ENCODE assay signal across 20 mouse cellular contexts in genomic region chr10:110037547-110037946, GRCm38 (mm10).
A peak's percentile ranks its signal among the peaks of the same experiment; 100 is the strongest.
DNase-seq lines count a peak whose midpoint lies in the region; ATAC-seq lines count a peak whose summit lies in the region.
"Had no signal": no experiment of that assay in that cellular context is flagged by ENCODE, and none has a peak within 500 bp of the region (broad histone marks: within the 10 kb centered on the region; RNA-seq: fewer than 3 reads in every experiment).

No protein-coding gene starts in this region.

- WGBS in limb, embryonic 13.5 days = 34% methylated on average over 4 of the region's 4 CpGs
- WGBS in limb, embryonic 15.5 days = 46% methylated on average over 4 of the region's 4 CpGs
- 83% methylated on average over 4 of the region's 4 CpGs for WGBS in midbrain, embryonic 14.5 days

- no peaks in the 10 kb centered on the region for H3K9me3 ChIP-seq in limb, embryonic 13.5 days
- no peaks in the 10 kb centered on the region for H3K9me3 ChIP-seq in limb, embryonic 15.5 days
- no peaks in the 10 kb centered on the region for H3K9me3 ChIP-seq in midbrain, embryonic 14.5 days (ENCODE audit: control insufficient read depth, low read length)
- H3K9me3 ChIP-seq: embryonic facial prominence, embryonic 10.5 days; embryonic facial prominence, embryonic 12.5 days; forebrain, embryonic 13.5 days; forebrain, embryonic 15.5 days had no signal

- H3K4me1 ChIP-seq in limb, embryonic 13.5 days = peaks cover 4% of the 10 kb centered on the region; the same call in 1 of the 2 replicates
- H3K4me1 ChIP-seq in limb, embryonic 15.5 days = no peaks in the 10 kb centered on the region
- H3K4me1 ChIP-seq in midbrain, embryonic 14.5 days (ENCODE audit: control insufficient read depth, insufficient read depth, low read length) = no peaks in the 10 kb centered on the region
- H3K4me1 ChIP-seq: embryonic facial prominence, embryonic 10.5 days; embryonic facial prominence, embryonic 12.5 days; forebrain, embryonic 13.5 days; forebrain, embryonic 15.5 days had no signal

- no peak overlapping the region for H3K27ac ChIP-seq in limb, embryonic 13.5 days
- no peak overlapping the region for H3K27ac ChIP-seq in limb, embryonic 15.5 days
- no peak overlapping the region for H3K27ac ChIP-seq in midbrain, embryonic 14.5 days (replicated peaks; ENCODE audit: low read depth, low read length)
- H3K27ac ChIP-seq: embryonic facial prominence, embryonic 10.5 days; embryonic facial prominence, embryonic 12.5 days; forebrain, embryonic 13.5 days; forebrain, embryonic 15.5 days had no signal

- H3K27me3 ChIP-seq in limb, embryonic 13.5 days = no peaks in the 10 kb centered on the region
- H3K27me3 ChIP-seq in limb, embryonic 15.5 days = no peaks in the 10 kb centered on the region
- no peaks in the 10 kb centered on the region for H3K27me3 ChIP-seq in midbrain, embryonic 14.5 days (ENCODE audit: control insufficient read depth, insufficient read depth, low read length)
- H3K27me3 ChIP-seq: embryonic facial prominence, embryonic 12.5 days; forebrain, embryonic 13.5 days; forebrain, embryonic 15.5 days had no signal

- peak; percentile 37 for DNase-seq in forelimb bud, embryonic 11.5 days (ENCODE audit: low read depth, low spot score)
- DNase-seq in kidney, adult 9 months = no peak
- DNase-seq in midbrain, embryonic 14.5 days = no peak
- DNase-seq: adrenal gland, adult 8-10 months; adrenal gland, postnatal 14 days; adrenal gland, postnatal 36 days; cerebellum, adult 11-12 months; cerebellum, adult 2 months; cerebellum, adult 9-10 months; cerebellum, postnatal 10 days; cerebellum, postnatal 25 days; forebrain, postnatal 0 days had no signal

- peak; percentile 57 for ATAC-seq in limb, embryonic 13.5 days (ENCODE audit: low FRiP score, low read depth)
- 0 out of 2 replicates have a peak, but pooled peaks have one; percentile 7 for ATAC-seq in limb, embryonic 15.5 days (ENCODE audit: insufficient number of reproducible peaks, low FRiP score, low TSS enrichment, low read depth)
- ATAC-seq in midbrain, embryonic 14.5 days (ENCODE audit: low FRiP score, low TSS enrichment) = no peak
- ATAC-seq: activated CD4-positive, CD25-positive, alpha-beta regulatory T cell, adult 4 months; forebrain, embryonic 13.5 days; forebrain, embryonic 15.5 days; forebrain, postnatal 0 days; Patski had no signal

- H3K4me3 ChIP-seq in limb, embryonic 13.5 days = no peak overlapping the region
- H3K4me3 ChIP-seq in limb, embryonic 15.5 days = no peak overlapping the region
- no peak overlapping the region for H3K4me3 ChIP-seq in midbrain, embryonic 14.5 days (replicated peaks; ENCODE audit: low read depth, low read length)
- H3K4me3 ChIP-seq: embryonic facial prominence, embryonic 10.5 days; embryonic facial prominence, embryonic 12.5 days; forebrain, embryonic 13.5 days; forebrain, embryonic 15.5 days had no signal

- no peaks in the 10 kb centered on the region for H3K36me3 ChIP-seq in limb, embryonic 13.5 days
- H3K36me3 ChIP-seq in limb, embryonic 15.5 days = no peaks in the 10 kb centered on the region
- H3K36me3 ChIP-seq in midbrain, embryonic 14.5 days (ENCODE audit: control insufficient read depth, insufficient read depth, low read length) = no peaks in the 10 kb centered on the region
- H3K36me3 ChIP-seq: embryonic facial prominence, embryonic 10.5 days; embryonic facial prominence, embryonic 12.5 days; forebrain, embryonic 15.5 days had no signal

- H3K9ac ChIP-seq in limb, embryonic 13.5 days = no peak overlapping the region
- H3K9ac ChIP-seq in limb, embryonic 15.5 days = no peak overlapping the region
- no peak overlapping the region for H3K9ac ChIP-seq in midbrain, embryonic 14.5 days (replicated peaks; ENCODE audit: low read length)
- H3K9ac ChIP-seq: embryonic facial prominence, embryonic 12.5 days; forebrain, embryonic 13.5 days; forebrain, embryonic 15.5 days; forebrain, postnatal 0 days had no signal

- H3K4me2 ChIP-seq in limb, embryonic 13.5 days (replicated peaks) = no peak overlapping the region
- no peak overlapping the region for H3K4me2 ChIP-seq in limb, embryonic 15.5 days
- H3K4me2 ChIP-seq in midbrain, embryonic 14.5 days (ENCODE audit: low read length) = no peak overlapping the region
- H3K4me2 ChIP-seq: embryonic facial prominence, embryonic 12.5 days; forebrain, embryonic 13.5 days; forebrain, embryonic 15.5 days had no signal
